Mouse (Mus musculus) layer of hippocampus, adult 8-10 months (tissue): ENCODE results near the gene Tmem33. TPM values are rescaled to one million over a fixed set of nuclear protein-coding genes. Genes with fewer than 3 reads are reported as not detected.

ENCODE experiments used
- DNase-seq, 2 experiments: peaks; one replicate each; pipeline ENCODE4 v3.0.0; 2022; ENCODE audit warnings: low spot score in 2 of 2
- total RNA-seq, 4 experiments: library from RNA; stranded (reverse); gene quantifications; 2 replicates each; pipeline ENCODE4 v1.2.4; 2022

Tmem33 gene
- total RNA-seq, 4 experiments from 2014 or later, result 71.7 to 101 (median 88.0) TPM

GRCm38 (mm10) chr5:67321656-67322268, 61.4 kb downstream of the Tmem33 start:
- DNase-seq, result no peak

- DNase-seq, result no peak
Measured at GRCm38 (mm10) chr5:67324032-67324431, 63.7 kb downstream of the Tmem33 start.

GRCm38 (mm10) chr5:67340811-67341210, 80.4 kb downstream of the Tmem33 start:
- DNase-seq, result no peak

Other genes starting within 250 kb of the Tmem33 start
- gene Phox2b, start 161.3 kb upstream of the Tmem33 start, total RNA-seq, result not detected
- 100 to 1,000 TPM; 167 to 222 (median 194) TPM for gene Slc30a9, start 46.4 kb downstream of the Tmem33 start, total RNA-seq
- 10 to 100 TPM in 1 of 4 experiments, 1 to 10 TPM in 3; 8.0 to 10.8 (median 8.8) TPM for gene Bend4, start 167.7 kb downstream of the Tmem33 start, total RNA-seq